Mouse (Mus musculus): ENCODE measurements around the gene Hoxb5. TPM values are rescaled to one million over a fixed set of nuclear protein-coding genes. Genes with fewer than 3 reads are reported as not detected.

Gene Hoxb5
- total and polyA plus RNA-seq, 3 experiments, result 0.04 to 0.22 TPM; not detected in 1

- DNase-seq (ENCODE audit: low spot score) (no peak), ATAC-seq (ENCODE audit: extremely low read depth, insufficient number of reproducible peaks, low FRiP score, poor library complexity, severe bottlenecking) (no peak)
- peaks cover 26% of the 10 kb centered on the region for H3K27me3 ChIP-seq (ENCODE audit: insufficient read depth, low read length)
- no peak for TF ChIP-seq GATA1 (IDR thresholded peaks at IDR 0.05; ENCODE audit: borderline replicate concordance, low read length)
- no peak for TF ChIP-seq TAL1 (conservative IDR thresholded peaks at IDR 0.05; ENCODE audit: low read depth, low read length)
- H3K9me3 ChIP-seq (replicated peaks), result no peaks in the 10 kb centered on the region
- H3K36me3 ChIP-seq (replicated peaks), result no peaks in the 10 kb centered on the region
- no peaks in the 10 kb centered on the region for H3K4me1 ChIP-seq (ENCODE audit: insufficient read depth, low read depth, low read length)
- no peak overlapping the region for H3K4me3 ChIP-seq (ENCODE audit: low read depth, low read length)
These were observed 37.7 kb downstream of the Hoxb5 start for GRCm38 (mm10) chr11:96340698-96341365.

- H3K4me3 ChIP-seq (ENCODE audit: low read depth, low read length), result no peak overlapping the region
- peaks cover 30% of the 10 kb centered on the region for H3K27me3 ChIP-seq (ENCODE audit: insufficient read depth, low read length)
These were observed 38.8 kb downstream of the Hoxb5 start for GRCm38 (mm10) chr11:96341701-96342575.

GRCm38 (mm10) chr11:96342576-96342930 lies 39.4 kb downstream of the Hoxb5 start:
- H3K27me3 ChIP-seq (ENCODE audit: insufficient read depth, low read length), result peaks cover 30% of the 10 kb centered on the region
- no peaks in the 10 kb centered on the region for H3K4me1 ChIP-seq (ENCODE audit: insufficient read depth, low read depth, low read length)
- ATAC-seq (ENCODE audit: extremely low read depth, insufficient number of reproducible peaks, low FRiP score, poor library complexity, severe bottlenecking), result no peak
- H3K9me3 ChIP-seq (replicated peaks), result no peaks in the 10 kb centered on the region
- no peaks in the 10 kb centered on the region for H3K36me3 ChIP-seq (replicated peaks)
- H3K4me3 ChIP-seq (ENCODE audit: low read depth, low read length), result no peak overlapping the region
- TF ChIP-seq TAL1 (conservative IDR thresholded peaks at IDR 0.05; ENCODE audit: low read depth, low read length) (no peak), CTCF (IDR thresholded peaks at IDR 0.05; ENCODE audit: low read depth, low read length) (no peak), GATA1 (IDR thresholded peaks at IDR 0.05; ENCODE audit: borderline replicate concordance, low read length) (no peak), GATA2 (IDR thresholded peaks at IDR 0.05; ENCODE audit: borderline replicate concordance, low read depth, low read length) (no peak), POLR2AphosphoS5 (IDR thresholded peaks at IDR 0.05; ENCODE audit: insufficient replicate concordance, low read depth, low read length) (no peak)
- DNase-seq (ENCODE audit: low spot score), result no peak

More at GRCm38 (mm10) chr11:96341701-96342575, 38.8 kb downstream of the Hoxb5 start:
- no peaks in the 10 kb centered on the region for H3K36me3 ChIP-seq (replicated peaks)
- ATAC-seq (ENCODE audit: extremely low read depth, insufficient number of reproducible peaks, low FRiP score, poor library complexity, severe bottlenecking), result no peak
- no peaks in the 10 kb centered on the region for H3K9me3 ChIP-seq (replicated peaks)
- DNase-seq (ENCODE audit: low spot score), result no peak
- no peaks in the 10 kb centered on the region for H3K4me1 ChIP-seq (ENCODE audit: insufficient read depth, low read depth, low read length)
- TF ChIP-seq CTCF (IDR thresholded peaks at IDR 0.05; ENCODE audit: low read depth, low read length) (no peak), POLR2AphosphoS5 (IDR thresholded peaks at IDR 0.05; ENCODE audit: insufficient replicate concordance, low read depth, low read length) (no peak), TAL1 (conservative IDR thresholded peaks at IDR 0.05; ENCODE audit: low read depth, low read length) (no peak), GATA2 (IDR thresholded peaks at IDR 0.05; ENCODE audit: borderline replicate concordance, low read depth, low read length) (no peak), GATA1 (IDR thresholded peaks at IDR 0.05; ENCODE audit: borderline replicate concordance, low read length) (no peak)

- Histone ChIP-seq H3K27me3 (ENCODE audit: insufficient read depth, low read length) (peaks cover 34% of the 10 kb centered on the region), H3K36me3 (replicated peaks) (no peaks in the 10 kb centered on the region), H3K9me3 (replicated peaks) (no peaks in the 10 kb centered on the region), H3K4me3 (ENCODE audit: low read depth, low read length) (no peak overlapping the region), H3K4me1 (ENCODE audit: insufficient read depth, low read depth, low read length) (no peaks in the 10 kb centered on the region)
- no peak for DNase-seq (ENCODE audit: low spot score)
- TF ChIP-seq CTCF (IDR thresholded peaks at IDR 0.05; ENCODE audit: low read depth, low read length), result no peak
- no peak for TF ChIP-seq TAL1 (conservative IDR thresholded peaks at IDR 0.05; ENCODE audit: low read depth, low read length)
- no peak for TF ChIP-seq GATA1 (IDR thresholded peaks at IDR 0.05; ENCODE audit: borderline replicate concordance, low read length)
- TF ChIP-seq POLR2AphosphoS5 (IDR thresholded peaks at IDR 0.05; ENCODE audit: insufficient replicate concordance, low read depth, low read length), result no peak
- TF ChIP-seq GATA2 (IDR thresholded peaks at IDR 0.05; ENCODE audit: borderline replicate concordance, low read depth, low read length), result no peak
- no peak for ATAC-seq (ENCODE audit: extremely low read depth, insufficient number of reproducible peaks, low FRiP score, poor library complexity, severe bottlenecking)
These were observed 40.1 kb downstream of the Hoxb5 start for GRCm38 (mm10) chr11:96343206-96343745.

- TF ChIP-seq POLR2AphosphoS5 (IDR thresholded peaks at IDR 0.05; ENCODE audit: insufficient replicate concordance, low read depth, low read length), result no peak
- no peak for TF ChIP-seq CTCF (IDR thresholded peaks at IDR 0.05; ENCODE audit: low read depth, low read length)
- no peak for TF ChIP-seq GATA1 (IDR thresholded peaks at IDR 0.05; ENCODE audit: borderline replicate concordance, low read length)
- TF ChIP-seq TAL1 (conservative IDR thresholded peaks at IDR 0.05; ENCODE audit: low read depth, low read length), result no peak
- TF ChIP-seq GATA2 (IDR thresholded peaks at IDR 0.05; ENCODE audit: borderline replicate concordance, low read depth, low read length), result no peak
- DNase-seq (ENCODE audit: low spot score) (no peak), ATAC-seq (ENCODE audit: extremely low read depth, insufficient number of reproducible peaks, low FRiP score, poor library complexity, severe bottlenecking) (no peak)
- Histone ChIP-seq H3K27me3 (ENCODE audit: insufficient read depth, low read length) (peaks cover 39% of the 10 kb centered on the region), H3K4me1 (ENCODE audit: insufficient read depth, low read depth, low read length) (no peaks in the 10 kb centered on the region), H3K4me3 (ENCODE audit: low read depth, low read length) (no peak overlapping the region), H3K9me3 (replicated peaks) (no peaks in the 10 kb centered on the region), H3K36me3 (replicated peaks) (no peaks in the 10 kb centered on the region)
These were observed 41.1 kb downstream of the Hoxb5 start for GRCm38 (mm10) chr11:96344061-96344877.

GRCm38 (mm10) chr11:96344878-96345159 lies 41.7 kb downstream of the Hoxb5 start:
- ATAC-seq (ENCODE audit: extremely low read depth, insufficient number of reproducible peaks, low FRiP score, poor library complexity, severe bottlenecking), result no peak
- Histone ChIP-seq H3K4me1 (ENCODE audit: insufficient read depth, low read depth, low read length) (no peaks in the 10 kb centered on the region), H3K36me3 (replicated peaks) (no peaks in the 10 kb centered on the region), H3K27me3 (ENCODE audit: insufficient read depth, low read length) (peaks cover 42% of the 10 kb centered on the region), H3K9me3 (replicated peaks) (no peaks in the 10 kb centered on the region), H3K4me3 (ENCODE audit: low read depth, low read length) (no peak overlapping the region)
- no peak for TF ChIP-seq POLR2AphosphoS5 (IDR thresholded peaks at IDR 0.05; ENCODE audit: insufficient replicate concordance, low read depth, low read length)
- no peak for TF ChIP-seq TAL1 (conservative IDR thresholded peaks at IDR 0.05; ENCODE audit: low read depth, low read length)
- no peak for DNase-seq (ENCODE audit: low spot score)
